Mouse (Mus musculus) brain, embryonic 14.5 days (tissue): ENCODE data around the gene Nol11. TPM values are rescaled to one million over a fixed set of nuclear protein-coding genes. Genes with fewer than 3 reads are reported as not detected.
A peak's percentile ranks its signal among the peaks of the same experiment; 100 is the strongest.
"Not testable (repeated sequence)": the region's sequence is repeated elsewhere in the genome, so short reads cannot be mapped to it uniquely, and the experiment has no call there.

Experiments
- DNase-seq: peaks from one replicate; pipeline ENCODE4 v3.0.0-alpha.2; 2011; ENCODE audit warnings: low read depth
- CTCF ChIP-seq: fragments of 200-500 bp; IDR thresholded peaks from 2 replicates; pipeline ENCODE4 v1.5.1; 2012; ENCODE audit warnings: inconsistent platforms, mild to moderate bottlenecking, moderate library complexity, borderline replicate concordance; ENCODE audit not compliant: insufficient read depth, insufficient read length; ENCODE audit errors: extremely low read depth
- POLR2A ChIP-seq: fragments of 200-500 bp; IDR thresholded peaks from 2 replicates; pipeline ENCODE4 v1.6.1; 2012; ENCODE audit warnings: mild to moderate bottlenecking, inconsistent platforms, borderline replicate concordance; ENCODE audit not compliant: poor library complexity, insufficient read depth, insufficient read length, severe bottlenecking; ENCODE audit errors: extremely low read depth
- polyA plus RNA-seq: library from polyadenylated mRNA; depleted of rRNA; stranded (reverse); fragments of >200 nt; gene quantifications from 2 replicates; pipeline ENCODE4 v1.2.3, GENCODE M21; 2012

Nol11 gene
- polyA plus RNA-seq, 1 experiment = 34.4 TPM

GRCm38 (mm10) chr11:107153645-107154044, 35.5 kb downstream of the Nol11 start:
- no peak for DNase-seq

GRCm38 (mm10) chr11:107151809-107152208, 37.4 kb downstream of the Nol11 start:
- no peak for DNase-seq
- TF ChIP-seq POLR2A (no peak), CTCF (peak; percentile 42; the same call in 1 of the 2 replicates)

More at GRCm38 (mm10) chr11:107153645-107154044, 35.5 kb downstream of the Nol11 start:
- no peak for TF ChIP-seq CTCF
- no peak for TF ChIP-seq POLR2A

GRCm38 (mm10) chr11:107143956-107144355, 45.2 kb downstream of the Nol11 start:
- not testable (repeated sequence) for DNase-seq

GRCm38 (mm10) chr11:107142382-107142781, 46.8 kb downstream of the Nol11 start:
- TF ChIP-seq POLR2A = no peak
- TF ChIP-seq CTCF = no peak
- no peak for DNase-seq

- no peak for DNase-seq
- no peak for TF ChIP-seq POLR2A
- no peak for TF ChIP-seq CTCF
Observed at GRCm38 (mm10) chr11:107140756-107141155, 48.4 kb downstream of the Nol11 start.

GRCm38 (mm10) chr11:107138633-107139032, 50.5 kb downstream of the Nol11 start:
- TF ChIP-seq CTCF (no peak), POLR2A (no peak)
- DNase-seq = no peak

GRCm38 (mm10) chr11:107137593-107137992, 51.6 kb downstream of the Nol11 start:
- no peak for TF ChIP-seq CTCF
- no peak for TF ChIP-seq POLR2A

GRCm38 (mm10) chr11:107136458-107136857, 52.7 kb downstream of the Nol11 start:
- not testable (repeated sequence) for DNase-seq

More at GRCm38 (mm10) chr11:107137593-107137992, 51.6 kb downstream of the Nol11 start:
- no peak for DNase-seq

GRCm38 (mm10) chr11:107135741-107136140, 53.4 kb downstream of the Nol11 start:
- DNase-seq = no peak
- no peak for TF ChIP-seq CTCF
- no peak for TF ChIP-seq POLR2A

- TF ChIP-seq CTCF (no peak), POLR2A (no peak)
- DNase-seq = no peak
Observed at GRCm38 (mm10) chr11:107132426-107132825, 56.8 kb downstream of the Nol11 start.

- DNase-seq = peak; percentile 95
- TF ChIP-seq CTCF (peak; percentile 84), POLR2A (peak; percentile 84; the same call in 1 of the 2 replicates)
Observed at GRCm38 (mm10) chr11:107131749-107132421, 57.3 kb downstream of the Nol11 start, which contains the start of gene Bptf. Gene Bptf (minus strand): TSS chr11:107132127.

- DNase-seq = peak; percentile 76
- TF ChIP-seq CTCF (no peak), POLR2A (peak; percentile 47; the same call in 1 of the 2 replicates)
Observed at GRCm38 (mm10) chr11:107130879-107131748, 58.1 kb downstream of the Nol11 start.
